Mouse (Mus musculus) cerebellum, postnatal 10 days (tissue): ENCODE data around the gene Cabin1.

Source experiments
- DNase-seq, 2 experiments: peaks; one replicate each; pipeline ENCODE4 v3.0.0; 2021; ENCODE audit warnings: mixed read lengths in 2 of 2

The Cabin1 gene

DNA sequence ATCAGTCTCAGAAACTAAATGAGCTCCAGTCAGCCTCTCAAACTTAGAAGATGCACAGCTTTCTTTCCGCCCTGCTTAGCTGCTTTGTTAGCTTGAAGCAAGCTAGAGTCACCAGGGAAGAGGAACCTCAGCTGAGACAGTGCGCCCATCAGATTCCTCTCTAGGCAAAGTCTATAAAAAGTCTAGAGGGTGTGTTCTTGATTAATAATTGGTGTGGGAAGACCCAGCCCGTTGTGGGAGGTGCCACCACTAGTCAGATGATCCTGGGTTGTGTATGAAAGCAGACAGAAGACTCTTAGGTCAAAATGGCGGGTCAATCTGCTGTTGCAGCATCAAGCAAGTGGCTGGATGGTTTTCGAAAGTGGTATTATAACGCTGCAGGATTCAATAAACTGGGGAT is 2.7 kb upstream of the Cabin1 start:
- no peak for DNase-seq

DNA sequence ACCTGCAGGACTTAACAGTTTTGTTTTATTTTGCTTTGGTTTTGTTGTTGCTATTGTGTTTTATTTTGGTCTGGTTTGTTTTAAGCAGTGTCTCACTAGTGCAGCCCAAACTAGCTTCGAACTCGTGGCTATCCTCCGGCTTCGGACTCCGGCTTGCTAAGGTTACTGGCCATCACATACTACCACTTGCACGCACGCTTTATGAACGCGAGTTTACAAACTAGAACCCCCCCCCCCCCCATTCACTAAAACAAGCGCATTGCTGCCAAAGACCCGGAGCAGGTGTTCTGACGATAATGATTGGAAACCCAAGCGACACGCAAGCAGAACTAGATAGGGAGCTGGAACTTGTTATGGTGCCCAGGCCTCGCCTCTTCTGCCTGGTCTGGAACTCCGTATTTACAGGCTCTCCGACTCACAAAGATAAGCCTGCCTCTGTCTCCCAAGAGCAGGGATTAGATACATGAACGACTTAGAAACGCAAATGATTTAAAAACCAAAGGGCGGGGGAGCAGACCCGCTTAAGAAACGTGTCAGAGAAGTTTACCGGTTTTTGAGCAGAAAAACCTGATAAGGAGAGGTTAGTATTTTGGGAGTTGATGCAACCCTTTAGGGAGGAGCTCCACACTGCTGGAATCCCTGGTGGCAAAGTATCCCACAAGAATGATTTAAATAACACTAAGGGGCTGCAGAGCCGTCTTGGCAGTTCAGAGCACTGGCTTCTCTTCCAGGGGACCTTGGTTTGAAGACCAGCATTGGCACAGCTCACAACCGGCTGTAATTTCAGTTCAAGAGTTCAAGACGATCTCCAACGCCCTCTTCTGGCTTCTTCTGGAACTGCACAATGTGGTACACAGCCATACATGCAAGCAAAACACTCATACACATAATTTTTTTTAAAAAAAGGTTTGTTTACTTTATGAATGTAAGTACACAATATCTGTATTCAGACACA is 655 bp upstream of the Cabin1 start:
- peak; percentile 82 to 87 for DNase-seq

DNA sequence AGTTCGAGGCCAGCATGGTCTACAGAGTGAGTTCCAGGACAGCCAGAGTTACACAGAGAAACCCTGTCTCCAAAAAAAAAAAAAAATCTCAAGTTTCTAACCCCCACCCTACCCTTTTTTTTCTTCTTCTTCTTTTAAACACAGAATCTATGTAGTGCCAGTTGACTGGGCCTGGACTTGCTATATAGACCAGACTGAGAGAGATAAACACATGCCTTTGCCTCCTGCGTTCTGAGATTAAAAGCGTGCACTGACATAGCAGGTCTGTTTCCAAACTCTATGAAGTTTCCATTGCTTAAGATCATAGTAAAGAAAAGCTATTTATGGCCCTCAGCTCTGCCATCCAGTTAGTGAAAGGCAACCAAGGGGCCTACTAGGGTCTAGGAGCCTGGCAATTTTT is 1.7 kb downstream of the Cabin1 start:
- no peak for DNase-seq

DNA sequence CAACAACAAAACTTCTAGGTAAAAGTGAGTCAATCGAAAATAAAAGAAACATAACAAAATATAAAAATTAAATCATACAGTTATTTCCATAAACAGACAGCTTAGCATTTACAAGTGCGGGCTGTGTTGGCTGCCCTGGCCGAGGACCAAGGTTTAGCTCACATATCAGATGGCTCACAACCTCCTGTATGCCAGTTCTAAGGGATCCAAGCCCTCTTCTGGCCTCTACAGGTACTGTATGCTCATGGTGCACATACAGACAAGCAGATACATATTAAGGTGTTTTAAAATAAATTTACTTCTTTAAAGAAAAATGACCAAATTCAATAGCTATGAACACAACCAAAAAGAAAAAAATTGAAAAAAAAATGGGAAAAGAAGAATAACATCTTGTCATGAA is 3.8 kb downstream of the Cabin1 start:
- DNase-seq = no peak

DNA sequence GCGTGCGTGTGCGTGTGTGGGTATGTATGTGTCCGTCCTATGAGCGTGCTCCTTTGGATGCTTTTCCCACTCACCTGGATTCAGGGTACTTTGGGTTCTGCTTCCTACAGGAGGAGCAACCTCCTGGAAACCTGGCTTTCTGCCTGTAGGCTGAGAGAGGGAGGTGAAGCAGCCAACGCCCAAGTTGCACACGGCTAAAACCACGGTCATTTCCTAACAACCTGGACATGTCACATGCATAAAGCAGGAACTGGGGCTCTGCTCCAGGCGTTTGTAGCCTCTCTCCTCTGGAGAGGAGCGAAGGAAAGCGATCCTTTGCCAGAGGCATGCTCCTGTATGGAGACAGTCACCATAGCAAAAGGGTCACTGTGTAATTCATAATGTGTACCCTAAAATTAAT is 7.4 kb downstream of the Cabin1 start:
- no peak for DNase-seq

DNA sequence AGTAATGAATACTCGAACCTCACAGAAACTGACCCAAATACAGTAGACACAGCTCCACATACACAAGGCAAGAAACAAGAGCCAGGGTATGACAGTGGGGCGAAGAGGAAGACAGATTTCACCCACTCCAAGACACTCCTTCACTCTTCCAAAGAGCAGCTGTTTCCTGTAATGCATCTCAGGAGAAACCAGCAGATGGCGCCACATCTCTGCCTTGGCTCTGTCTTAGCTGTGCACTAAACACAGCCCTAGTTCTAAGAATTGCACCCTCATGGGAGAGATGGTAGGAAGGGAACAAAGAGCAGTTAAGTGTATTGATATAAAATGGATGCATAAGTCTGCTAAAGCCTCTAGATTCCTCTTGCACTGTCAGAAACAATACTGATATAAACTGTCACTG is 20.1 kb downstream of the Cabin1 start:
- peak; percentile 90 to 94 for DNase-seq

DNA sequence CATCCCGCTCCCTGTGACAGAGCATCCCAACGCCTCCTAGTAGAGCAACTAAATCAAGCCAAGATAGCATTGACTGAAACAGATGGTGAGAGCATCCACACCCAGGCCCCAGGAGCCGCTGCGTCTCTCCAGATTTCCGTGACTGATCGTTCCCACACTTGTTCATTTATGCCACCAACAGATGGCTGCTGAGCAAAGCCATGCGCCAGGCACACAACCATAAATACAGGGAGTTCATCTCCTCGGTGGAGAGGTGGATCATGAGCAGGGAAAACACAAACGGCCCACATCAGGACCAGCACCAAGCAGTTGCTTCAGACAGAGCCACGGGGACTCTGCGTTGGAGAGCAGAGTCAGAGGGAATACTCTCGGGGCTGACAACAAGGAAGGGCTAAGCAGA is 20.8 kb downstream of the Cabin1 start:
- DNase-seq = peak; percentile 30 to 51

DNA sequence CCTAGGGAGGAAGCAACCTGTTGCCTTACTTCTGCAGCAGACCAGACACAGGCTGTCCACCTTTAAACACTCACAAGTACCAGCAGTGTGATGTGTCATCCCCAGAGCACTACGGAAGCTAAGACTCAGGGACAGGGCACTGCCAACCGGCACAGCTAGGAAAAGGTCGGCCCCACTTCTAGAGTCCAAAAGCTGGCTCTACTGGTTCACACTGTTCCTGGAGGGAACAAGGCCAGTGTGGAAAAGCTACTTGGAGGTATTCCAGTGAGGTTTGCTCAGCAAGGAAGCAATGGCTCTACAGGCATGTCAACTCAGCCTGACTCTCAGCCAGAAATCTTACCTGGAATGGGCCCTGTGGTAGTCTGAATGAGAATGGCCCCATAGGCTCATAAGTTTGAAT is 23.3 kb downstream of the Cabin1 start:
- no peak for DNase-seq

DNA sequence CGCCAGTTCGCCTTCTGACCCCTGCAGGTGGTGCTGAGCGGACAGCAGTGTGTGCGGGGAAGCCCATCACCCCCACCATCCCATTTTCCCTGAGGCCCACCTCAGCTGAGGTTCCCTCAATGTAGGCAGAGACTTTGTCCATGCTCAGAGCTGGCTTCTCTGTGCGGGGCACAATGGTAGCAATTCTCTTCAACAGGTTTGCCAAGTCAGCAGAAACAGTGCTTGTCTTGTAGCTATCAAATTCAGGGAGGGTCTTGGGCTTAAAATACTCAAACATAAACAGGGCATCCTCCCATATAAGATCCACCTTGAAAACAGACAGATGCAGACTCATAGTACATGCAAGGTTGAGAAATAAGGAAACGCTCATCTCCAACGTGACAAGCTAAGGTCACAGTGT is 38.7 kb downstream of the Cabin1 start:
- DNase-seq = no peak

DNA sequence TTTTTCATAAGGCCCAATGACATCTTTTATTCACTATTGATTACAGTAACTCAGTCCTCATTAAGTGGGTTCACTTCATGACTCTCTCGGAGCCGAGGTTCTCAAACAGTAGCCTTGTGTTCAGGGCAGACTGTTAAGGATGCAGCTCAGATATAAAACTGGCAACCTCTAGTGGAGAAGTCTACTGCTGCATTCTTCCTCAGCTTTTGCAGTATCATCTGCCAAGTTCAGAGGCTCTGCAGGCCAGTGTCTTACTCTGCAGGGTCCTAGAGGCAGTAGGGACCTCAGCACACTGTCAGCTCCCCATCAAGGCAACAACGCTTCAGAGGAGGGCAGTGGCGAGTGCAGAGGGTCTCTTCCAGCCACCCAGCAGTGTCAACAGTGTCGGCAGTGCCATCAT is 43.9 kb downstream of the Cabin1 start:
- DNase-seq = peak in 1 of 2 experiments; percentile 43

DNA sequence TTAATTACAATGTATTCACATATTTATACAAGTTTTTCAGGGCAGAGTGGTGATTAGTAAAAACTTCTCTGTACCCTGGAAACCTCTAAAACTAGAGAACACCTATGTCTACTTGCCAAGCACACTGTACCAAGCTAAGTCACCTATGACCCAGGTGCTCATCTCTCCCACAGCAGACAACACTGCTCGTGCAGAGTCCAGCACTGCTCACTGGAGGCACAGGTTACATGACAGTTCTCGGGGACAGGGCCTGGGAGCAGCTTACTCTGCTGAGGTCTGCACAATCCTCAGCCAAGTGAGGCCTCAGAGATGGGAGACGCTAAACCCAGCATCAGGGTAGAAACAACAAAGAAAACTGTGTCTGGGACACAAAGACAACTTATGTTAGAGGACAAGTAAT is 49.3 kb downstream of the Cabin1 start:
- DNase-seq = no peak

DNA sequence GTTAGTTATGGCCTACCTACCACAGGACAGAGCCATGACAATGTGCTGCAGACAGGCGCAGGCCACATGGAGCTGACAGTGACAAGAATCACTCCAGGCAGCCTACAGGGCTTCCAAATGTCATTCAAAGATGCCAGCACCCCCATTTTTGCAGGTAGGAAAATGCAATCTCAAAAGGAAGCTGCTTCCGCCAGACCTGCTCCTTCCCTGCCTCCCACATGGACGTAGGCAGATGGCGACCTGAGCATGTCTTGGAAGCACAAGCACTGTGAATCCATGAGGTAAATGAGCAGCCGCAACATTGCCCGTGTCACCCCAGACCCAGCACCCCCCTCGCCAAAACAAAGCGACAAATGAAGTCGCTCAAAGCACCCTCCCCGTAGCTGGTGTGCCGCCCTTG is 51.1 kb downstream of the Cabin1 start:
- DNase-seq = peak; percentile 56 to 60

DNA sequence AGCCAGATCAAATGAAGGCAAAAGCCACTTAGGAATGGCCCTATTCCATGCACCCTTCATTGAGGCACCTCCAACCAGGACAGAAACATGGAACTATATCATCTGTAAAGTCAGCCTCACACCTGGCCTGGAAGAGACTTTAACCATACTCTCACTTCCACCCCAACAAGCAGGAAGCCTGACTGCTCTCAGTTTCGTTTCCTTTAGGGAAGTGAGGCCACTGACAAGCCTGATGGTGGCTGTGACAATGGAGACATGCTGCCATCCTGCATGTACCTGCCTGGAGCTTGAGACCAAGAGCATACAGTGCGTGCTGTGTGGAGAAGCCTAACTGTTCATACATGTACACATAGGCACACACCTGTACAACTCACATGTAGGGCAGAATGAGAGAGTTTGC is 53.9 kb downstream of the Cabin1 start:
- DNase-seq = no peak

DNA sequence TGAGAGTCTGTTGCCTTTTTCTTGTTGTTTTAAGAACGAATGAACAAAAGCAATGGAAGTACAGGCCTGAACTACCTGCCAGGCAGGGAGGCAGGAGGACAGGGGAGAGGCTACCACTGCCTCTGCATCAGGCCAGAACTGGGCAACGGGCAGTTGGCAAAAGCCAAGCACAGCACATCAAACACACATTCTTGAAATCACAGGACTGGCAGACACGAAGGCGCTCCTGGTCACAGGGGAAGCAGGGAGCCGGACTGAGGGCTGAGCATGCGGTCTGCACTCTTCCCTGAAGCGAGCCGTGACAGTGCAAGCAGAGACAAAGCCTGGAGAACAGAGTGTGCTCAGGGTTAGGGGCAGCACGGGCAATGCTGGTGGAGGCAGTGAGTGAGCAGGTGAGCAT is 54.9 kb downstream of the Cabin1 start:
- DNase-seq = no peak

DNA sequence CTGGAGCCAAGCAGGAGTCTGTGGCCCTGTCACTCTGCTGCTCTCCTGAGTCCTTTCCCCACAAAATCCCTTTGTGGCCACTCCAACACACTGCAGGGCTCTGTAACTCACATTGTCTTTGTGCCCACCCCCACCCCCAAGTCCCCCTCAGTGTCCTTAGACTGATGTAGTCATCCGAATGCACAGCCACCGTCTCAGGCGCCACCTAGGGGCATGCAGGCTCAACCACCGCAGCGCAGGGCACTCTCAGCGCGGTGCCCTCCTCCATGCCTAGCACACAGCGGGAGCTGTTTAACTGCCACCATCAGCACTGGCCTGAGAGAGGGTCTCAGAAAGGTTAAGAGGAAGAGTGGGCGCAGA is 55.5 kb downstream of the Cabin1 start:
- peak; percentile 70 to 71 for DNase-seq

DNA sequence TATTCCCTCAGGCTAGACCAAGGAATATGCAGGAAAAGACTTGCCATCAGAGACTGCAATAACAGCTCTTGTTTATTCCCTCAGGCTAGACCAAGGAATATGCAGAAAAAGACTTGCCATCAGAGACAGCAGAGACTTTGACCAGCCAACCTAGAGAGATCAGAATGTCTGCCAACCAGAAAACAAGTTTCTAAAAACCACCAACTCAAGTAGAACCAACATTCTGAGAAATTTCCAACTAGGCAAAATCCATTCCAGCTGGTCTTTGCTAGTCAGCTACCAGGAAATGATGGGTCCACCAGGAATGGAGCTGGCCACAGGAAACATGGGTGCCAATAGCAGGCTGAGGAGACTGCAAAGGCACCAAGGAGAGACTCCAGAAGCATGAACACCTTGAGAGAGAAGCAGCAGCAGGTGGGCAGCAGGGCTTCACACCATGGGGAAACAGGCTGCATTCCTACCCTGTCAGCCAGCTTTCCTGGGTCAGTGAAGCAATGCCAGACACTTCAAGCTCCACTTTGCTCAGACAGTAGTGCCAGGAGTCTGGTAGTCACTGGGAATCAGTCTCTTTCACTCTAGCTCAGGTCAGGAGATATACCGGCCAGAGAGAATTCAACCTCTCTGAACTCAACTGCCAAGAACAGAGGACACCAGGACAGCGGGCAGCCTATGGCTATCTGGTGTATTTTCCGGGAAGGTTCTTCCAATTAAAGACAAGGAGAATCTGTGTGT is 56.1 kb downstream of the Cabin1 start:
- no peak for DNase-seq

DNA sequence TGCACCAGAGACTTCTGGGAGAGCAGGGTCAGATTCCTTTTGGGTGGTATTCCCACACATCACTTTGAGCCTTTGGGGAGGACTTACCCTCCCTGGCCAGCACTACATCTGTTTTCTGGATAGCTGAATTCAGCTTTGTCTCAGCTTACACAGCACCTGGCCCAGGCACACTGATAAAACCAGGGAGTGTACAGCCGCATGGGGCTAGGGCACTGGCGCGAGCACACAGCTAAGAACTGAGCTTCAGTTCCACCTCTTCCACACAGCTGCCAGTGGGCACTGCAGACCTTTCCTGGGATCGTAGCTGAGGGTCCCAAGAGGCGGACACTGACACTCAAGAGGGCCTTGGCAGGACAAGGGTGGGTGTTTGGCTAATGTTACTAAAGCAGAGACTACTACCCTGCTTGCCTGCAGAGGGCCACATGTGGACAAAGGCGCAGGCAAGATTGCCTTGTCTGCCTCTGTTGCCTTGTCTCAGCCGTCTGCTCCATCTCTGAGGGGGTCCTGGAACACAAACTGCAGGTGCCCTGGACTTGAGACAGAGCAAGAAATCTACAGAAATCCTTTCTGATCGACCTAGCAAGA is 57.4 kb downstream of the Cabin1 start:
- no peak for DNase-seq

DNA sequence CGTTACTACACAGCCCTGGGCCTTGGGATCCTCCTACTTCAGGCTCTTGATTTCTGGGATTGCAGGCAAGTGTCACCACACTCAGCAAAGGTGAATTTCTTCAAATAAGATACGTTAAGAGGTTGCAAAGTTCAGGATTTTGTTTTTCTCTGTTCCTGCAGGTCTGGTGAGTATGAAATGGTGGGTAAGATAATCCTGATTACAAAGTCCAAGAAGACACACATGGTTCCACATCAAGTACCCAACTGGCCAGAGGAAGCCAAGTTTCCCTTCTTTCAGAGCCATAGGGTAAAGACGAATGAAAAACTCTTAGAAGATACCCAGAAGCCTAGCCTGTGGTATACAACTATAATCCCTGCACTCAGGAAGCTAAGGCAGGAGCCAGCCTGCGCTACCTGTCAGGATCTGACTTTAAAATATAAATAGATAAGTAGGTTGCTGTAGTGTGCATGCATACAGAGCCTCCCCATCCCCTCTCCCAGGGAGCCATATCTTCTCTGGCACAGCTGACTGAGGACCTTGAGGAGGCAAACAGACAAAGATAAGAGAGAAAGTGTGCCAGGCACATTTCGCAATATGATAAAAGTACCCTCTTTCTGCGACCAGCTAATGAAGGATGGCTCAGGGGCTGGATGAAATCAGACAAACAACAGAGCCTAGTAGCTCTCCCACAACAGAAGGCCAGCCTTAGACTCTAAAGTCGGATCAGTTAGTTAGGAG is 58.3 kb downstream of the Cabin1 start:
- DNase-seq = no peak

DNA sequence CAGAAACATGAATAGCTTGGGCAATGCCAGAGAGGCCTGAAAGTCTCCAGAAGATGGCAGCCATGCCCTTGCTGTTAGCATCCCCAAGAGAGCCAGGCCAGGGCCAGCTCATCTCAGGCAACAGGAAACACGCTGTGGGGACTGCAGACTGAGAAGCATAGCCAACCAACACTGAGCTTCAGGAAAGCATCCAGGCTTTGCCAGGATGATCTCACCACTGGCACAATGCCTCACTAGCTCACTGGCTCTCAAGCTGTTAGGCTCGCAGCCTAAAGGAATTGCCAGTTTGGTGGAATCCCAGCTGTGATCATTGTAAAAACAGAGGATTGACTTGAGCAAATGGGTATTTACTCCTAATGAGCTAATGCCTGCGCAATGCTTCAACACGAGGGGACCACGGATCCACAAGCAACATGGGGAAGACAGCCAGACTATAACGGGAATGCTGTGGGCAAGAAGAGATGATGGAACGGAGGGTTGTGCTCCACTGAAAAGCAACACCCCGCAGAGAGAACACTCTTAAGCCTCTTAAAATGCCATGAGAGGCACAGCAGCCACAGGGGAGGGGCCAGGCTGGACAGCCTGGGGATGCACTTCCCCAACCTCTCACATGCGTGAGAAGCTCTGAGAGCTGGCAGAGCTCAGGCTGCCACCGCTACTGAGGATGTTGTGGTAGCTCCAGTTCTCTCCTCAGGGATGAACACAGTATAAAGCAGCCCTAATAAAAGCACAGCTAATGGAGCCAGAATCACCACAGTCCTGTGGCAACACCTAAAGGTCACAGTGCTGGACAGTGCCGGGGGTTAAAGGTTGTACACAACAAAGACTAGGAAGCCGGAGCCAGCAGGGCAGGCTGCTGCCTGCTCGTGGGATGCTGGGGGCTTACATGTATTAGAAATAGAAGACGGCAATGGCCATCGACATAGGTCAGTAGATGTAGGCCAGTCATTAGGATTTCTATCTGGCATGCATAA is 59.6 kb downstream of the Cabin1 start:
- DNase-seq = peak; percentile 98 to 99

DNA sequence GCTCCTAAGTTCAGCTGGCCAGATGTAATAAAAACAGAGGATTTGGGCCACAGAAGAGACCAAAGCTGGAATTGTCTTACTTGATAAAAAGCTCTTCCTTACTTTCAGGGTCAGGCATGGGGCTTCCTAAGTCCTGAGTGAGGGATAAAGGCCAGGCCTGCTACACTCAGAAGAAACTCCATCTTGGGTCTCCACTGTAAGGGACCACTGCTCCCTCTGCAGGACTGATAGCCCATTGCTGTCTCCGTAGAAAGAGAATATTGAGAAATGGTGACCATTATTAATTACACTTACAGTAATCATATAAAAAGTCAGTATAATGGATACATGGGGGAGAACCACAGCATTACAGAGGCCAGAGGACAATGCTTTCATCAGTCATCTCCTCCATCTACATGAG is 60.6 kb downstream of the Cabin1 start:
- DNase-seq = peak; percentile 74 to 79

DNA sequence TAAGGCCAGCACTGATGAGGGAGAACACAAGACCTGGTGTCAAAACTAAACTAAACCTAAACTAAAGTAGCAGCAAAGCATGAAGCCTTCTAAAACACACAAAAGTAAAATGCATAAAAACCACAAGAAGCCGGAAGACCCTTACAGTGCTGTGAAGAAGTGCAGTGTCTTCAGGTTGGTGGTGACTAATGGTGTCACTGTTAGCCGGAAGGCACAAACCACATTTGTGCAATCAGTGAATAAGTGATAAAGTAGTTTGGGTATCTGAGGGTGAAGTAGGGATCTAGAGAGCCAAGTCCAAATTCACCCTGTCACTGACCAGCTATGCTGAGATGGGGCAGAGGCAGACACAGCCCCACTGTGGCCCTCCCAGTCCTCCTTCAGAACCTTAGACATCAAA is 61.6 kb downstream of the Cabin1 start:
- no peak for DNase-seq

DNA sequence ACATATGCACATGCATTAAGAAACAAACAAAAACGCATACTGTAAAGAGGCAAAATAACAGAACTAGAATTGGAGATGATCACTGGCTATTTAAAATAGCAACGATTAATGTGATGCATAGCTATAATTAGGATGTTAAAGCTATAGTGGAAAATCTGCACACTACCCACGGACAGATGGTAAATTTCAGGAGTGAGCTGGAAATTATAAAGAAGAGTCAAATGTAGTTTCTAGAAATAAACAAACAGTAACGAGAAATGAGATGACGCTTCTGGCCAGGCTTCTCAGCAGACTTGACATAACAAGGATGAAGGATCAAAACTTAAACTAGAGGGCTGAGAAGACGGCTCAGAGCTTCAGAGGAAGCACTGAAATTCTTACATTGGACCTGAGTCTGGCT is 62.9 kb downstream of the Cabin1 start:
- DNase-seq = no peak
